Mouse (Mus musculus): ENCODE results near the gene Msi2.
A peak's percentile ranks its signal among the peaks of the same experiment; 100 is the strongest.

Msi2 gene

GRCm38 (mm10) chr11:88534331-88534929, 183.9 kb downstream of the Msi2 start:
- no peak for DNase-seq

GRCm38 (mm10) chr11:88532016-88532415, 186.3 kb downstream of the Msi2 start:
- no peak for DNase-seq

- no peak for DNase-seq
Observed at GRCm38 (mm10) chr11:88530032-88530431, 188.3 kb downstream of the Msi2 start.

GRCm38 (mm10) chr11:88528522-88529101, 189.7 kb downstream of the Msi2 start:
- DNase-seq: no peak

GRCm38 (mm10) chr11:88526711-88527110, 191.6 kb downstream of the Msi2 start:
- DNase-seq: no peak

GRCm38 (mm10) chr11:88524790-88525575, 193.3 kb downstream of the Msi2 start:
- no peak for DNase-seq

- no peak for DNase-seq
Observed at GRCm38 (mm10) chr11:88524437-88524789, 193.9 kb downstream of the Msi2 start.

- no peak for DNase-seq
Observed at GRCm38 (mm10) chr11:88523921-88524320, 194.4 kb downstream of the Msi2 start.

- DNase-seq: no peak
Observed at GRCm38 (mm10) chr11:88523511-88523910, 194.8 kb downstream of the Msi2 start.

- DNase-seq: no peak
Observed at GRCm38 (mm10) chr11:88522114-88522513, 196.2 kb downstream of the Msi2 start.

GRCm38 (mm10) chr11:88520951-88521730, 197.2 kb downstream of the Msi2 start:
- no peak for DNase-seq

- DNase-seq: no peak
Observed at GRCm38 (mm10) chr11:88518361-88518760, 200.0 kb downstream of the Msi2 start.

GRCm38 (mm10) chr11:88516596-88517485, 201.5 kb downstream of the Msi2 start:
- DNase-seq: no peak

- DNase-seq: no peak
Observed at GRCm38 (mm10) chr11:88515736-88516583, 202.4 kb downstream of the Msi2 start.

- DNase-seq: no peak
Observed at GRCm38 (mm10) chr11:88515267-88515666, 203.0 kb downstream of the Msi2 start.

- no peak for DNase-seq
Observed at GRCm38 (mm10) chr11:88514151-88514926, 204.0 kb downstream of the Msi2 start.

- peak; percentile 38 to 59 for DNase-seq
Observed at GRCm38 (mm10) chr11:88512580-88512979, 205.7 kb downstream of the Msi2 start.

- DNase-seq: no peak
Observed at GRCm38 (mm10) chr11:88510282-88510850, 207.9 kb downstream of the Msi2 start.

- DNase-seq: no peak
Observed at GRCm38 (mm10) chr11:88509464-88509863, 208.8 kb downstream of the Msi2 start.

- DNase-seq: no peak
Observed at GRCm38 (mm10) chr11:88508133-88508532, 210.2 kb downstream of the Msi2 start.
